Mouse (Mus musculus) ovary, postnatal 10 days (tissue): Measurements from ENCODE around the gene Morn1.

Experiments
- DNase-seq: peaks from one replicate; pipeline ENCODE4 v3.0.0; 2022; ENCODE audit warnings: low spot score

Morn1 gene

GRCm38 (mm10) chr4:155162433-155163319 lies 76.3 kb downstream of the Morn1 start:
- no peak for DNase-seq

GRCm38 (mm10) chr4:155163320-155163651 lies 76.9 kb downstream of the Morn1 start:
- no peak for DNase-seq

GRCm38 (mm10) chr4:155163685-155164084 lies 77.3 kb downstream of the Morn1 start:
- no peak for DNase-seq

- DNase-seq = no peak
Observed at GRCm38 (mm10) chr4:155164550-155164949, 78.2 kb downstream of the Morn1 start.

GRCm38 (mm10) chr4:155165861-155166260 lies 79.5 kb downstream of the Morn1 start:
- no peak for DNase-seq

GRCm38 (mm10) chr4:155168835-155169252 lies 82.5 kb downstream of the Morn1 start:
- no peak for DNase-seq

GRCm38 (mm10) chr4:155170614-155171212 lies 84.3 kb downstream of the Morn1 start:
- no peak for DNase-seq

GRCm38 (mm10) chr4:155171961-155172533 lies 85.7 kb downstream of the Morn1 start:
- DNase-seq = no peak

GRCm38 (mm10) chr4:155172909-155173821 lies 86.8 kb downstream of the Morn1 start:
- peak; percentile 62 for DNase-seq

GRCm38 (mm10) chr4:155173822-155174785 lies 87.7 kb downstream of the Morn1 start:
- no peak for DNase-seq

GRCm38 (mm10) chr4:155176210-155176609 lies 89.8 kb downstream of the Morn1 start:
- DNase-seq = no peak

- no peak for DNase-seq
Observed at GRCm38 (mm10) chr4:155178274-155178673, 91.9 kb downstream of the Morn1 start.

- no peak for DNase-seq
Observed at GRCm38 (mm10) chr4:155178981-155179512, 92.7 kb downstream of the Morn1 start.

- no peak for DNase-seq
Observed at GRCm38 (mm10) chr4:155183201-155183600, 96.8 kb downstream of the Morn1 start.

- DNase-seq = no peak
Observed at GRCm38 (mm10) chr4:155184248-155185070, 98.1 kb downstream of the Morn1 start.

- DNase-seq = no peak
Observed at GRCm38 (mm10) chr4:155185845-155186244, 99.5 kb downstream of the Morn1 start.

- DNase-seq = no peak
Observed at GRCm38 (mm10) chr4:155187192-155187674, 100.9 kb downstream of the Morn1 start.

GRCm38 (mm10) chr4:155188341-155188740 lies 102.0 kb downstream of the Morn1 start:
- DNase-seq = no peak

GRCm38 (mm10) chr4:155188803-155189202 lies 102.4 kb downstream of the Morn1 start:
- DNase-seq = no peak
